Mouse (Mus musculus): ENCODE measurements around the gene Foxg1.

- no peak for TF ChIP-seq CTCF (IDR thresholded peaks at IDR 0.05; ENCODE audit: low read depth)
- no peak for TF ChIP-seq EP300 (IDR thresholded peaks at IDR 0.05; ENCODE audit: low read depth)
These were observed 5.6 kb downstream of the Foxg1 start for GRCm38 (mm10) chr12:49387856-49388598.

Data from liver, postnatal 0 days (tissue).